Mouse (Mus musculus): Measurements from ENCODE around the gene Suz12.
"Not testable (repeated sequence)": the region's sequence is repeated elsewhere in the genome, so short reads cannot be mapped to it uniquely, and the experiment has no call there.

Suz12 gene

DNA sequence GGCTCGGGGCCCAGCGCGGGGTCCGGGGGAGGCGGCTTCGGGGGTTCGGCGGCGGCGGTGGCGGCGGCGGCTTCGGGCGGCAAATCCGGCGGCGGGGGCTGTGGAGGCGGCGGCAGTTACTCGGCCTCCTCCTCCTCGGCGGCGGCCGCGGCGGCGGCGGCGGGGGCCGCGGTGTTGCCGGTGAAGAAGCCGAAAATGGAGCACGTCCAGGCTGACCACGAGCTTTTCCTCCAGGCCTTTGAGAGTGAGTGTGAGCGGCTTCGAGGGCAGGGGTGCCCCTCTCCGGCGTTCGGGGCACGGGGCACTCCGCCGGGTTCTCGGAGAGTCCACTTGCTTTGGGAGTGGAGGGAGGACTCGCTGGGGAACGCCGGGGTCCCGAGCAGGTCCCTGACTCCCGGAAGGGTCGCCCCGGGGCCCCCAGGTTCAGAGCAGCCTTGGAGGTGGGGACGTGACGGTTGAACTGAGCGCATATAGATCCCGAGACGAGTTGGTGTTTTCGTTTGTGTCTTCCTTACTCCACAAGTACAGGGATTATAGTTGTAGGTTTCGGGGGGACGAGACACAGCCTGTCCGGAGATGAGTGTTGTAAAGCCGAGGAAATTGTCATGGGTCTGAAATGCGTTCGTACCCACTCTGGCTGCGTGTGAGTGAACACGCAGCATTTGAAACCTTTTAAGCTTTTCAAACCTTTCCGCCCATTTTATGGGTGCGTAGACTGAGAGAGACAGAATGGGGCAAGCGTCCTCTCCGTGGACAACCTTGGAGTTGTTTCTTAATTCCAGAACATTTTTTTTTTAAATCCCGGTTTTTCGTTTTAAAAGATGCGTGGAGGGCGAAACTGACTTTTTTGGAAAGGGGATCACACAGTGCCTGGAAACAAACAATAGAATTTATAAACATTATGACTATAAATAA is 707 bp downstream of the Suz12 start:
- no peak for DNase-seq

- no peak for DNase-seq
Observed at GRCm38 (mm10) chr11:79994271-79994988, 1.5 kb downstream of the Suz12 start.

DNA sequence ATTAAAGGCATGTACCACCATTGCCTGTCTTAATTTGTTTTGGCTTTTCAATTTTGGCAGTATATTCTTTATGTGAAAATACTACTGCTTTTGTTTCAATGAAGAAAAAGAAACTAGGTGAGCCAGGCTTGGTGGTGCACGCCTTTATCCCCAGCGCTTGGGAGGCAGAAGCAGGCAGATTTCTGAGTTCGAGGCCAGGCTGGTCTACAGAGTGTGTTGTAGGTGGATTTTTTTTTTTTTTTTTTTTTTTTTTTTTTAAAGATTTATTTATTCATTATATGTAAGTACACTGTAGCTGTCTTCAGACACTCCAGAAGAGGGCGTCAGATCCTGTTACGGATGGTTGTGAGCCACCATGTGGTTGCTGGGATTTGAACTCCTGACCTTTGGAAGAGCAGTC is 23.6 kb downstream of the Suz12 start:
- DNase-seq, result not testable (repeated sequence)

DNA sequence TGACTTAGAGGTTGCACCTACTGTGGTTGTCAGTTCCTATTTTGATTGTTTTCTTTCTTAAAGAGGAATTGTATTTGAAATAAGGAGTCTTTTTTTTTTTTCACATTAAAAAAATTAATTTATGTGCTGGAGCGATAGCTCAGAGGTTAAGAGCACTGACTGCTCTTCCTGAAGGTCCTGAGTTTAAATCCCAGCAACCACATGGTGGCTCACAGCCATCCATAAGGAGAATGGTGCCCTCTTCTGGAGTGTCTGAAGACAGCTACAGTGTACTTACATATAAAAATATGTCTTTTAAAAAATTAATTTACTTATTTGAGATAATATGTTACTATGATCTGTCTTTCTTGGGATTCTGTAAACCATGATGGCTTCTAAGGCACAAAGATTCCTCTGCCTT is 26.9 kb downstream of the Suz12 start:
- no peak for DNase-seq

GRCm38 (mm10) chr11:80021306-80021705 is 28.4 kb downstream of the Suz12 start:
- no peak for DNase-seq

GRCm38 (mm10) chr11:80037495-80037894 is 44.6 kb downstream of the Suz12 start:
- DNase-seq, result no peak

DNA sequence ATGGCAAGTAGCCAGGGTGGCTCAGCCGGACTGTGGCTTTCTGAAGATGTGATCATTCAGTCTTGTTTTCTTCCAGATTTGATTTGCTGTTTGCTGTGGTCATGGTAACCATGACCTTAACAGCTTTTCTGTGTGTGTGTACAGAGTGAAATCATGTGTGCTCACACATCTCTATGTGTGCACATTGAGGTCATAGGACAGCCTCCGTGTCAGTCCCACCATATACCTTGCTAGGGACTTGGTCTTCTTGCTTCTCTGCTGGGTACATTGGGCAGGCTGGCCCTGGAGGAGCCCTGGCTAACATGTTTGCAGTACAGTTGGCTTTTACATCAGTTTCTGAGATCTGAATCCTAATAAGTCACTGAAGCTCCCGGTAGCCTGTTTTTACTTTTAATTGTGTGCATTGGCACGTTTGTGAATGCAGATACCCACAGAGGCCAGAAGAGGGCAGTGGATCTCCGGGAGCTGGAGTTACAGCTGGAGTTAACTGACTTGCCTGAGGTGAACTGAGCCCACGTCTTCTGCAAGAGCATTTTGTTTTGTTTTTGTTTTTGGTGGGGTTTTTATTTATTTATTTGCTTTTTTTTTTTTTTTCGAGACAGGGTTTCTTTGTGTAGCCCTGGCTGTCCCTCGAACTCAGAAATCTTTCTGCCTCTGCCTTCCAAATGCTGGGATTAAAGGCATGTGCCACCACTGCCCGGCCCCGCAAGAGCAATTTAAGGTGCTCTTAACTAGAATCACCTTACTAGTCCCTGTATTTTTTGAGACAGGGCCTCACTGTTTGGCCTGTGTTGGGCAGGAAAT is 49.9 kb downstream of the Suz12 start:
- DNase-seq, result peak; percentile 10

DNA sequence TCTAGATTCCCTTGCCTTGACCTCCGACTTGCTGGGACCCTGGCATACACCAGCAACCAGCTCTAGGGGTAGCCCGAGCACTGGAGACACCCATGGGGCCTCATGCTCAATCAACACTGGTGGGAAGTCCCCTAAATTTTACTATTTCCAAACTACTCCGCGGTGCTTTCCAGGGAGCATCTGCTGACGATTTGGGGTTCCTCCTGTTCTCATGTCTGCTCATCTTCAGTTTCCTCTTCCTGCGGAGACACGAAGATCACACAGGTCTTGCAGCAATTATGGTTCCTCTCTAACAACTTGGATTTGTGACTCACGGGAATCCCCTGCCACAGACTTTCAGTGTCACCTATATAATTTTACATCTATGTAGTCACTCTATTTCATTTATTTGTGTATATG is 50.5 kb downstream of the Suz12 start:
- no peak for DNase-seq

DNA sequence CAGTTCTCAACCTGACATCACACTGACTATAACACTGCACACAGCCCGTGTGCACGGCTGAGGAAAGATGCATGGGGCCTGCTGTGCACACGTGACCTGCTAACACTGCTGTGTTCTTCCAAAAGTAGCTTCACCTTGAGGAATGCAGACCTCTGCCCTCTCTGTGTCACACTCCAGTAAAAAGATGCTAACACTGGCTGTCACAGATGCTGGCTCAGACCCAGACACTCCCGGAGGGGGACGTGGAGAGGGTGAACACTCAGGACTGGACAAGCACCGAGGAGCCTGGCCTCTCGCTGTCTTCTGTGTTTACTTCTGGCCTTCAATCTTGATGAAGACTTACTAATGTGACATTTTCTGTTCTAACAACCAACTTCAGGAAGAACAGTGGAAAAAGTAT is 54.0 kb downstream of the Suz12 start:
- DNase-seq, result no peak

DNA sequence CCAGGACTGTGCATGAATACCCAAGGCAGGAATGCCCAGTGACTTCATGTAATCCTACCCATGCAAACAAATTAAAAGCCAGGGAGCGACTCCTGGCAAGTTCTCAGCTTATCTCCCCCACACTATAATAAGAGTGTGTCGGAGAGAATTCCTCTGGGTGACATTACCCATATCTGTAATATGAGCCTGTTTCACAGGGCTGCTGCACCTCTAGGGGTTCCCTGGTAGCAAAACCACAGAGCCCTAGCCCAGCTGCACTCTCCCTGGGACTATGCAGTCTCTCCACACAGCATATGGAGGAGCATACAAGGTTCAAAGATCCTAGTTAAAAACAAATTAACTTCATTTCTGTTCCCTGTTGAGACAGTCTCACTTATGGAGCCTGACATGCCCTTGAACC is 57.2 kb downstream of the Suz12 start:
- no peak for DNase-seq

DNA sequence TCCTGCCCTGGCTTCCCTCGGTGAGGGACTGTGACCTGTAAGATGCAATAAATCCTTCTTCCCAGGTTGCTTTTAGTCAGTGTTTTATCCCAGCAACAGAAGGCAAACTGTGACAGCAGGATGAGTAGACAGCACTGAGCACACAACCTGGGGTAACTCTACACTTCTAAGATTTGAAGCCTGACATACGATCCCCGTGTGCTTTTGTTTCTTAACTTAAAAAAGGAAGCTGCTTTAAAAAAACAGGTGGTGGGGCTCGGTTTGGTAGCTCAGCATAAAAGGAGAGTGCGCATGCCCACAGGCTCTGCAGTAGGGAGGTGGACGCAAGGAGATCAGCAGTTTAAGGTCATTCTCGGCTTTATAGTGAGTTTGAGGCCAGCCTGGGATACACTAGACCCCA is 59.5 kb downstream of the Suz12 start:
- DNase-seq, result no peak

DNA sequence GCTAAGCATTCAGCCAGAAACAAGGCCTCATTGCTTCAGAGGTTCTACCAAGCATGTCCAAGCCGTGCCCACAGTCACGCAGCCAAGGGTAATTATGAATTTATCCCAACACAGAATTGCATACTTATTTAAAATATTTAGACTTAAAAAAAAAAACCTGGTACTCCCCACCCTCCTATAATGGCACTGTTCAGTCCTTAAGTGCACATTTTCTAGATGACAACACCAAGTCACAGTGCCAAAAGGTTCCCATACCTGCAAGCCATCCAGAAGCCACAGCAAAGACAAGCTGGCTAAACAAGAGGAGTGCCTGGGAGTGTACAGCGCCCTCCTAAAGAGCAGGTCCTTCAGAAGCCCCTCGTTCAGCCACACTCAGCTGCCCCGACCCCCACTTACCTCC is 60.3 kb downstream of the Suz12 start:
- no peak for DNase-seq

DNA sequence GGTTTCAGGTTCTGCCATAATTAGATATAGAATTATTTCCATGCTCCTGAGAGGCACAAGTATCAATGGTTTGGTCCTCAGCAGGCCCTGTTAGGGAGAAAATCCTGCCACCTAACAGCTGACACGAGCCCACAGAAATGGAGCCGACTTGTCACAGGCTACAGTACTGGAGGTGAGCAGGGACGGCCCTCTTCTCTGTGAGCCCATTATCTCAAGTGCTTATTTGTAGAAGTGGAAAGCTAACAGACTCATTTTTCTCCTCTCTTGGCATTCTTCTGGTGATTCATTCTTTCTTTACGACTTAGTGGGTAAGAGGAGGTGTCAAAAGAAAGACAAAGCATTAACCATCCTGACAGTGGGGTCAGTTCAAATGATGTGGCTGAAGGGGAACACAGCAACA is 61.8 kb downstream of the Suz12 start:
- DNase-seq, result no peak

DNA sequence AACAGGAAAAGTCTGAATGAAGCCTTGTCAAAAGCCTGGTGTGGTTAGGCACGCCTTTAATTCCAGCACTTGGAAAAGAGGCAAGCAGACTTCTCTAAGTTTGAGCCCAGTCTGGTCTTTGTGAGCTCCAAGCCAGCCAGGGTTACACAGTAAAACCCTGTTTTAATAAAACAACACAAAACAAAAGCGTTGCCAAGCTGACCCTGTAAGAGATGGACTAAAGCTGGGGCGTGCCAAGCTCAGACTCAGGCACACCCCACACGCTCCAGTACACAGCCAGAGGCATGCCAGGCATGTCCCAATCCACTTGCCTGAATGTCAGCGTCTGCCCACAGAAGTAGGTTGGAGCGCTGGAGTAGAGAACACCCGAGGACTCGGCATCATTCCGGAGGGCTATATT is 63.2 kb downstream of the Suz12 start:
- no peak for DNase-seq

DNA sequence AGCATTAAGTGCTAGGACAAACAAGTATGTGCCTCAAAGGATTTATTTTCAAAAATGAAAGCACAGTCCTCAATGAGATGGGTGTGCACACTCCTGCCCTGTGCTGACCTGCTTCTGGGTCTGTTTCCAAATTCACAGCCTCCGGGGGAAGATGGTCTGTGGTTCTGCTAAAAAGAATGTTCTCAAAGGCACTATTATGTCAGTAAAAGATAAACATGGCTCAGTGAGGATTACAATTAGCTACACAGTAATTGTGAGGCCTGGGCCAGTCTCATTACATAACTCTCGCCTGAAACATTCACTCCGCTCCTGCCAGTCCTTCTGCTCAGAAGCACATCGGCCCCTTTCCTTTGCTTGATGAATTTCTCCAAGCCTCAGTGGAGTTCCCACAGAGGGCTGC is 69.3 kb downstream of the Suz12 start:
- peak; percentile 11 for DNase-seq

DNA sequence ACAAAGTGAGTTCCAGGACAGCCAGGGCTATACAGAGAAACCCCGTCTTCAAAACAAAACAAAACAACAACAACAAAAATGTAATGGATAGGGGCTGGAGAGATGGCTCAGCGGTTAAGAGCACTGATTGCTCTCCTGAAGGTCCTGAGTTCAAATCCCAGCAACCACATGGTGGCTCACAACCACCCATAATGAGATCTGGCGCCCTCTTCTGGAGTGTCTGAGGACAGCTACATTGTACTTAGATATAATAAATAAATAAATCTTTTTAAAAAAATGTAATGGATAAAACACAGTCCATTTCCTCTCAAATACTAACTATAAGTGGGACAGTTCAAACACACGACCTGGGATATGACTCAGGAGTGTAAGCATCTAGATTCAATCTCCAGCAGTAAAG is 73.5 kb downstream of the Suz12 start:
- not testable (repeated sequence) for DNase-seq

- no peak for DNase-seq
Observed at GRCm38 (mm10) chr11:80067558-80067957, 74.7 kb downstream of the Suz12 start.

DNA sequence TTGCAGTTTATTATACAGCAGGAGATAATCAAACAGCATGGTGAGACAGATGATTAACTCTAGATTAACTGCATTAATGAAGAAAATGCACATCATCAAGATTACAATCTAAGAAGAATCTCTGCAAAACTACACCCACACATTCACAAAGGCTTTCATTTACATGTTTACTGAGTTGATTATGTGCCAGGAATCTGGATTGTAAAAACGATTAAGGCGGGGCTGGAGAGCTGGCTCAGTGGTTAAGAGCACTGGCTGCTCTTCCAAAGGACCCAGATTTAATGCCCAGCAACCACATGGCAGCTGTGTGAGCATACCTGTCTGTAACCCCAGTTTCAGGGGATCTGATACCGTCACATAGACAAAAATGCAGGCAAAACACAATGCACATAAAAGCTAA is 76.9 kb downstream of the Suz12 start:
- no peak for DNase-seq

DNA sequence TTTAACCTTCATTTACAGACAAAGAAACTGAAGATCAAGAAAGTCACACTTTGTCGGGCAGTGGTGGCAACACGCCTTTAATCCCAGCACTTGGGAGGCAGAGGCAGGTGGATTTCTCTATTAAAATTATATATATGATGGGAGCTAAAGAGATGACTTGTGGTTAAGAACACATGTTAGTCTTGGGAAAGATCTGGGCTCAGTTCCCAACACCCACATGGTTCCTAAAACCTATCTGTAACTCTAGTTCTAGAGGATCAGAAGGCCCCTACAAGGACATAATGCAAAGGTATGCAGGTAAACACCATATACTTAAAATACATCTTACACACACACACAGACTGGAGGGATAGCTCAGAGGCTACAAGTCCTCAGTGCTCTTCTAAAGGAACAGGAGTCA is 78.1 kb downstream of the Suz12 start:
- no peak for DNase-seq

DNA sequence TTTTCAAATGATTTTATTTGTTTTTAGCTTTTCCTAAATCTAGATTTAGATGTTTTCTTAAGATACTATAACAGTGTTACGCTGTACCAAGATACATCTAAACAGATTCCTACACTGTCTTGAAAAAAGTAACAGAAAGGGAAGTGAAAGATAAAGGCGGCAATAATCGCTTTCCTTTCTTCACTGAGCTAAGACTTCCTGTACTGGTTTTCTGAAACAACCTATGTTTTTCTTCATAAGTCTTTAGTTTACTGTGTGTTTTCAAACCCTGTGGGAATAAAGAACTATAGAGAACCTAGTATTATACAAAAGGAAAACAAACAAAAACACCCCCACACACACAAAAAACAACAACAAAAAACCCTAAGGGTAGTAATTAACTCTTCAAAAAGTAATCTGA is 79.5 kb downstream of the Suz12 start:
- DNase-seq, result no peak

- no peak for DNase-seq
Observed at GRCm38 (mm10) chr11:80075608-80076277, 82.8 kb downstream of the Suz12 start.

GRCm38 (mm10) chr11:80077784-80078545 is 85.1 kb downstream of the Suz12 start:
- no peak for DNase-seq
